Mouse (Mus musculus): Measurements from ENCODE around the gene Timeless. TPM values are rescaled to one million over a fixed set of nuclear protein-coding genes. Genes with fewer than 3 reads are reported as not detected.
"Not testable (repeated sequence)": the region's sequence is repeated elsewhere in the genome, so short reads cannot be mapped to it uniquely, and the experiment has no call there.

Timeless gene
- polyA plus RNA-seq, 1 experiment: 2.7 TPM

- Histone ChIP-seq H3K4me3 (replicated peaks) (no peak overlapping the region), H3K4me1 (ENCODE audit: control insufficient read depth) (no peaks in the 10 kb centered on the region; the same call in 1 of the 2 replicates), H3K36me3 (ENCODE audit: control insufficient read depth) (no peaks in the 10 kb centered on the region), H3K9me3 (ENCODE audit: control insufficient read depth, low read length) (no peaks in the 10 kb centered on the region), H3K27me3 (ENCODE audit: control insufficient read depth) (no peaks in the 10 kb centered on the region)
- TF ChIP-seq TAL1 (IDR thresholded peaks at IDR 0.05; ENCODE audit: low read length): no peak
- no peak for TF ChIP-seq GATA1 (IDR thresholded peaks at IDR 0.05; ENCODE audit: low read length)
Measured at GRCm38 (mm10) chr10:128259946-128260345, 28.1 kb downstream of the Timeless start.

DNA sequence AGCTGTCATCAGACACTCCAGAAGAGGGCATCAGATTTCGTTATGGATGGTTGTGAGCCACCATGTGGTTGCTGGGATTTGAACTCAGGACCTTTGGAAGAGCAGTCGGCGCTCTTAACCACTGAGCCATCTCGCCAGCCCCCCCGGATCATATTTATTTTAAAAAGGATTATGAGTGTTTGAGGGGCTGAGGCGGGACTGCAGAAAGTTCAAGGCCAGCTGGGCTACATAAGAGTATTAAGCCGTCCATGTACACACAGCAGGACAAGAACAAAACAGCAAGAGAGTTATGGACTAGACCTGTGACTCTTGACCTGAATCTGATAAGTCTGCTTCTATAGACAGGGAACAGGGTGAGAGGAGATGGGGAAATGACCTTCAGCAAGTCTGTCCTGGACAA is 28.5 kb downstream of the Timeless start:
- not testable (repeated sequence) for H3K4me1 ChIP-seq (ENCODE audit: control insufficient read depth); H3K27me3 ChIP-seq (ENCODE audit: control insufficient read depth); H3K4me3 ChIP-seq (replicated peaks); H3K9me3 ChIP-seq (ENCODE audit: control insufficient read depth, low read length); H3K36me3 ChIP-seq (ENCODE audit: control insufficient read depth)

DNA sequence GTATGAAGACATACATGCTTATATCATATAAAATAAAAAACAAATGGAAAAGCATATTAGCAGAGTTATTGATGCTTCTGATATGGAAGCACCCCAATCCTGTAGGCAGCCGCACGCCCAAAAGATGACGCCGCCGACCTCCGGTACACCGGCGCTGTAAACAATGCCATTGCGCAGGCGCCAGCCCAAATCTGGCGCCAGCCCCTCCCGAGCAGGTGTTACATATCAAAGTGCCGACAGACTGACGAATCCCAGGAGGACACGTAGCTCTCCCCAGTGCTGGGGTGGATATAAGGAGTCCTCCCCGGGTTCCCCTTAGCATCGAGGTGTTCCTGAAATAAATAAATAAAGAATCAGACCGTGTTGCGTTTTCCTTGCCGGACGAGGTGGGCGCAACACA is 30.4 kb downstream of the Timeless start:
- H3K4me1 ChIP-seq (ENCODE audit: control insufficient read depth): no peaks in the 10 kb centered on the region; the same call in 1 of the 2 replicates
- H3K9me3 ChIP-seq (ENCODE audit: control insufficient read depth, low read length): no peaks in the 10 kb centered on the region
- H3K27me3 ChIP-seq (ENCODE audit: control insufficient read depth): no peaks in the 10 kb centered on the region
- H3K36me3 ChIP-seq (ENCODE audit: control insufficient read depth): no peaks in the 10 kb centered on the region
- TF ChIP-seq TAL1 (IDR thresholded peaks at IDR 0.05; ENCODE audit: low read length) (no peak), GATA1 (IDR thresholded peaks at IDR 0.05; ENCODE audit: low read length) (no peak)
- no peak overlapping the region for H3K4me3 ChIP-seq (replicated peaks)

- no peaks in the 10 kb centered on the region for H3K27me3 ChIP-seq (ENCODE audit: control insufficient read depth)
- H3K4me3 ChIP-seq (replicated peaks): no peak overlapping the region
- H3K36me3 ChIP-seq (ENCODE audit: control insufficient read depth): no peaks in the 10 kb centered on the region
- peaks cover under 1% of the 10 kb centered on the region; the same call in 1 of the 2 replicates for H3K4me1 ChIP-seq (ENCODE audit: control insufficient read depth)
- TF ChIP-seq GATA1 (IDR thresholded peaks at IDR 0.05; ENCODE audit: low read length) (no peak), TAL1 (IDR thresholded peaks at IDR 0.05; ENCODE audit: low read length) (peak; percentile 3; the same call in 1 of the 3 replicates)
- no peaks in the 10 kb centered on the region for H3K9me3 ChIP-seq (ENCODE audit: control insufficient read depth, low read length)
Measured at GRCm38 (mm10) chr10:128263393-128264310, 31.8 kb downstream of the Timeless start.

DNA sequence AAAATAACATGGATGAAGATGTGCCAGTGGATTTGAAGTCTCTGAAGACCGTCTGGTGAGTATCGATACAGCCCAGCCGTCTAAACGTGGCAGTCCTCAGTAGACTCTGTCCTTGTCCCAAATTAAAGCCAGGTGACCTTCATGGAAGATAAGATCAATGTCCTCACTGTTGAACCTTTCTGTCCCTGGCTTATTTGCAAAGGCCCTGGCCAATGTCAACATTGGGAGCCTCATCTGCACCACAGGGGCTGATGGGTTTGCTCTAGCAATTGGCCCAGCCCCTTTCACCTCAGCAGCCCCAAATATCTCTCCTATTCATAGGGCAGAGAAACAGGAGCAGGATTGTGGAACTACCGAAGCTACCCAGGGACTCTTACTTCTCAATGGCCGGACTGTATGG is 36.5 kb downstream of the Timeless start, which contains the start of gene Apof:
Gene Apof (plus strand): TSS at position 301 of the 400 bp plus-strand sequence.
- peak within 1 kb of the TSS; percentile 86 for H3K4me3 ChIP-seq (replicated peaks)
- no peaks in the 10 kb centered on the region for H3K9me3 ChIP-seq (ENCODE audit: control insufficient read depth, low read length)

GRCm38 (mm10) chr10:128269206-128269910 is 37.5 kb downstream of the Timeless start:
- H3K36me3 ChIP-seq (ENCODE audit: control insufficient read depth): peaks cover 2% of the 10 kb centered on the region; the same call in 1 of the 2 replicates
- no peaks in the 10 kb centered on the region for H3K9me3 ChIP-seq (ENCODE audit: control insufficient read depth, low read length)
- no peaks in the 10 kb centered on the region for H3K27me3 ChIP-seq (ENCODE audit: control insufficient read depth)
- H3K4me1 ChIP-seq (ENCODE audit: control insufficient read depth): peaks cover 29% of the 10 kb centered on the region
- no peak for TF ChIP-seq GATA1 (IDR thresholded peaks at IDR 0.05; ENCODE audit: low read length)
- no peak for TF ChIP-seq TAL1 (IDR thresholded peaks at IDR 0.05; ENCODE audit: low read length)
- H3K4me3 ChIP-seq (replicated peaks): peak overlapping the region; percentile 86

More for the DNA sequence above, 36.5 kb downstream of the Timeless start, which contains the start of gene Apof:
- H3K36me3 ChIP-seq (ENCODE audit: control insufficient read depth): peaks cover 2% of the 10 kb centered on the region; the same call in 1 of the 2 replicates
- H3K27me3 ChIP-seq (ENCODE audit: control insufficient read depth): no peaks in the 10 kb centered on the region
- peaks cover 29% of the 10 kb centered on the region for H3K4me1 ChIP-seq (ENCODE audit: control insufficient read depth)
- TF ChIP-seq GATA1 (IDR thresholded peaks at IDR 0.05; ENCODE audit: low read length) (no peak), TAL1 (IDR thresholded peaks at IDR 0.05; ENCODE audit: low read length) (no peak)

DNA sequence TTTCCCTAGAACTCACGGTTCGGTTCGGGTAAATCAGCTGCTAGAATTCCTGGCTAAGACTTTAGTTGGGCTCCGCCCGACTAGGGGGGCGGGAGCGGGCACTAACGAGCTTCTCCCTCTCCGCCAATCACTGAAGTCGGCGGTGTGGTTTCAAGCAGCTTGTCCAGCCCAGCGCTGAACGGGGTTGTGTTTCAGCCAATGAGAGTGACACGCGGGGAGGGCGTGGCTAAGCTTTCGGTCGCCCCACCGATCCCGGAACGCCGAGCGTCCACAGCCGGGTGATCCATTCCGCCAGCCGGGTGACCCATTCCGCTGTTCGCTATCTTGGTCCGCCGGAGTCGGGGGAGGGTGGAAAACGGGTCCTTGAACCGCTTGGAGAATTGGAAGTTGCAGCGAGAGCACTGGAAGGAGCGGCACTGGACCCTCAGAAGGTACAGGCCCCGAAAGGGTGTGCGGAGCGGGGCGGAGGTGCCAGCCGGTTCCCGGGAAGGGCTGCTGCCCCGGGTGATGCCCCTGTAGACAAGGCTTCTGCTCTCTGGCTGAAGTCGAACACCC is 38.5 kb downstream of the Timeless start, which contains the start of gene Stat2:
Gene Stat2 (plus strand): TSS at position 273 of the 555 bp plus-strand sequence.
- peaks cover 32% of the 10 kb centered on the region for H3K4me1 ChIP-seq (ENCODE audit: control insufficient read depth)
- H3K9me3 ChIP-seq (ENCODE audit: control insufficient read depth, low read length): no peaks in the 10 kb centered on the region
- peaks cover 4% of the 10 kb centered on the region; the same call in 1 of the 2 replicates for H3K36me3 ChIP-seq (ENCODE audit: control insufficient read depth)
- no peaks in the 10 kb centered on the region for H3K27me3 ChIP-seq (ENCODE audit: control insufficient read depth)
- peak within 1 kb of the TSS; percentile 86 for H3K4me3 ChIP-seq (replicated peaks)
- TF ChIP-seq TAL1 (IDR thresholded peaks at IDR 0.05; ENCODE audit: low read length) (no peak), GATA1 (IDR thresholded peaks at IDR 0.05; ENCODE audit: low read length) (no peak)

- no peak for TF ChIP-seq GATA1 (IDR thresholded peaks at IDR 0.05; ENCODE audit: low read length)
- no peak for TF ChIP-seq TAL1 (IDR thresholded peaks at IDR 0.05; ENCODE audit: low read length)
- Histone ChIP-seq H3K4me1 (ENCODE audit: control insufficient read depth) (peaks cover 32% of the 10 kb centered on the region), H3K4me3 (replicated peaks) (peak overlapping the region; percentile 86), H3K9me3 (ENCODE audit: control insufficient read depth, low read length) (no peaks in the 10 kb centered on the region), H3K36me3 (ENCODE audit: control insufficient read depth) (peaks cover 4% of the 10 kb centered on the region; the same call in 1 of the 2 replicates), H3K27me3 (ENCODE audit: control insufficient read depth) (no peaks in the 10 kb centered on the region)
Measured at GRCm38 (mm10) chr10:128270866-128271265, 39.0 kb downstream of the Timeless start.
